Mouse (Mus musculus) hindbrain, embryonic 15.5 days (tissue): ENCODE measurements around the gene Gclm. TPM values are rescaled to one million over a fixed set of nuclear protein-coding genes. Genes with fewer than 3 reads are reported as not detected.
A peak's percentile ranks its signal among the peaks of the same experiment; 100 is the strongest.
"Not testable (repeated sequence)": the region's sequence is repeated elsewhere in the genome, so short reads cannot be mapped to it uniquely, and the experiment has no call there.

Source experiments
- ATAC-seq: fragments of 200-750 bp; cut with Nextera tagmentation; 2 replicates; pipeline ENCODE4 v1.8.0; 2017; ENCODE audit warnings: low read depth, moderate number of reproducible peaks, moderate TSS enrichment; ENCODE audit not compliant: low FRiP score
- H3K27ac ChIP-seq: fragments of 300-500 bp; sonication (generic); replicated peaks from 2 replicates; pipeline ENCODE4 v1.5.1; 2015; ENCODE audit warnings: mild to moderate bottlenecking, inconsistent platforms
- H3K27me3 ChIP-seq: fragments of 300-500 bp; sonication (generic); 2 replicates; pipeline ENCODE4 v1.6.1; 2015; ENCODE audit warnings: control low read depth, inconsistent platforms
- H3K36me3 ChIP-seq: fragments of 300-500 bp; sonication (generic); 2 replicates; pipeline ENCODE4 v1.6.1; 2015; ENCODE audit warnings: control low read depth, inconsistent platforms
- H3K4me1 ChIP-seq: fragments of 300-500 bp; sonication (generic); replicated peaks from 2 replicates; pipeline ENCODE4 v1.6.1; 2015; ENCODE audit warnings: control low read depth, inconsistent platforms
- H3K4me2 ChIP-seq: fragments of 300-500 bp; sonication (generic); 2 replicates; pipeline ENCODE4 v1.6.1; 2015; ENCODE audit warnings: moderate library complexity, mild to moderate bottlenecking, inconsistent platforms
- H3K4me3 ChIP-seq: fragments of 300-500 bp; sonication (generic); 2 replicates; pipeline ENCODE4 v1.5.1; 2015; ENCODE audit warnings: mild to moderate bottlenecking, inconsistent platforms
- H3K9ac ChIP-seq: fragments of 300-500 bp; sonication (generic); 2 replicates; pipeline ENCODE4 v1.6.1; 2015; ENCODE audit warnings: inconsistent platforms
- H3K9me3 ChIP-seq: fragments of 300-500 bp; sonication (generic); 2 replicates; pipeline ENCODE4 v1.6.1; 2016; ENCODE audit warnings: control low read depth, inconsistent platforms
- WGBS: fragments of 180-500 bp; shearing (Covaris S2); methylation state at CpG from one replicate; pipeline ENCODE4 v1.1.7; 2015; 5-methylcytosine and 5-hydroxymethylcytosine counted together
- polyA plus RNA-seq: library from polyadenylated mRNA; unstranded; fragments of >200 nt; fragmentation: Nextera tagmentation; extraction: Ambion mirVana; gene quantifications from 2 replicates; pipeline ENCODE4 v1.2.1, GENCODE M21; 2015

The Gclm gene
- polyA plus RNA-seq, 1 experiment from 2014 or later = 59.6 TPM

DNA sequence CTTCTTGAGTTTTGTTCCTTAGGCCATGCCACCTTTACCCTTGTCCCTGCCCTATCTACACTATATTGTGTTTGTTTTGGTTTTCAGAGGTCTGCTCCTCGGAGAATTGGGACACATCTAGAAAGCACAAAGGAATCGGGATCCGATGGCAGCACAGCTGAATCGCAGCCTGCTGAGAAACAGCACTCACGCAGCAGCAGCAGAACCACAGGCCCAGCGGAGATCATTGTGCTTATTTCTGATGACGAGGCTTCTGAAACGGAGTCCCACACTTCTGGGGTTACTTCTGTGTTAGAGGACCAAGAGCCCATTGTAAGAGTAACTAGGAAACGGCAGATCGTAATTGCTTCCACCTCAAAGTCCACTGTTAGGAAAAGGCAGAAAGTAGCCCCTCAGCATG lies 29.8 kb downstream of the Gclm start:
- Histone ChIP-seq H3K27ac (no peak overlapping the region), H3K9ac (peak overlapping the region; percentile 97), H3K4me3 (peak overlapping the region; percentile 99), H3K4me1 (peaks cover 37% of the 10 kb centered on the region), H3K9me3 (no peaks in the 10 kb centered on the region), H3K27me3 (no peaks in the 10 kb centered on the region), H3K4me2 (peak overlapping the region; percentile 92), H3K36me3 (peaks cover 41% of the 10 kb centered on the region)
- 76% methylated on average over 10 of the region's 10 CpGs for WGBS
- no peak for ATAC-seq

DNA sequence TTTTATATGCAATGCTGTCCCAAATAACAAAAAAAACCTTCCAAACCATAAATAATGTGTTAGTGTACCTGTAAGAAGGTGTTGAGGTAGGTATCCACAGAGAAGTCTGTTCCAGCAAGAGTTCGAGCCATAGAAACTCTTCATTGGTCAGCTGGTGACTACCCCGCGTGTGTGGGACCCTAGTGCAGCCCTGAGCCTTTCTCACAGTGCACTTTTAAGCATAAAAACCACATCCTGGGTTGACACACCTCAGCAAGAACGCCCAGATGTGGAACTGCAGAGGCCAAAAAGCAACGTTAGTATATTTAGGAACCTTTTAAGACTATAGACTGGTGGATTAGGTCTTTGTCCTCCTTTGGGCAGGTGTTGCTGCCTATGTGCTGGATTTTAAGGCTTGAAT lies 41.8 kb downstream of the Gclm start:
- H3K9ac ChIP-seq = no peak overlapping the region
- H3K9me3 ChIP-seq = no peaks in the 10 kb centered on the region
- ATAC-seq = no peak
- H3K27me3 ChIP-seq = no peaks in the 10 kb centered on the region
- no peak overlapping the region for H3K27ac ChIP-seq
- H3K36me3 ChIP-seq = peaks cover 32% of the 10 kb centered on the region
- peaks cover 19% of the 10 kb centered on the region for H3K4me1 ChIP-seq
- H3K4me3 ChIP-seq = no peak overlapping the region
- 77% methylated on average over 5 of the region's 5 CpGs for WGBS
- no peak overlapping the region for H3K4me2 ChIP-seq

DNA sequence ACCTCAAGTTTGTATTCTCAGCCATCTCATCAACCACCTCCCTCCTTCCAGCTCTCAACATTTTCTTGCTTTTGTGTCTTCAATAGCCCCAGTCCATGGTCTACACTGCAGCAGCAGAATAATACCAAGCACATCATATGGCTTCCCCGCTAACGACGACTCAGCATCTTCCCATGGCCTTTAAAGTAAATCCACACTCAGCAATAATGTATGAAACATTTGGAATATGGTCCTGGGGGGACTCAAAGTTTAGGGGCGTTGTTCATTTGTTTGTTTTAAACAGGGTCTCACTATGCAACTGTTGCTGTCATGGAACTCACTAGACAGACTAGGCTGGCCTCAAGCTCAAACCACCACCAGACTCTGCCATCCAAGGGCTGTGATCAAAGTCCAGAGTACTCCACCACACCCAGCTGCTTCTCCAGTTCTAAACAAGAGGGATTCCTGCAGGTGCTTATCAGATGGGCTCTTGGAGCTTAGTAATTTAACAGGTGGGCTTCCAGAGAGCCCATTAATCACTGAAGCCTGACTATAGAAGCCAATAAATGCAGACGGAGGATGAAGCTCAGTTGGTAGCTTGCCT lies 43.3 kb downstream of the Gclm start:
- no peak overlapping the region for H3K27ac ChIP-seq
- no peak for ATAC-seq
- H3K4me2 ChIP-seq = no peak overlapping the region
- peaks cover 23% of the 10 kb centered on the region for H3K4me1 ChIP-seq
- no peak overlapping the region for H3K4me3 ChIP-seq
- peaks cover 17% of the 10 kb centered on the region for H3K36me3 ChIP-seq
- H3K27me3 ChIP-seq = no peaks in the 10 kb centered on the region
- 85% methylated on average over 5 of the region's 5 CpGs for WGBS
- H3K9me3 ChIP-seq = no peaks in the 10 kb centered on the region
- no peak overlapping the region for H3K9ac ChIP-seq

DNA sequence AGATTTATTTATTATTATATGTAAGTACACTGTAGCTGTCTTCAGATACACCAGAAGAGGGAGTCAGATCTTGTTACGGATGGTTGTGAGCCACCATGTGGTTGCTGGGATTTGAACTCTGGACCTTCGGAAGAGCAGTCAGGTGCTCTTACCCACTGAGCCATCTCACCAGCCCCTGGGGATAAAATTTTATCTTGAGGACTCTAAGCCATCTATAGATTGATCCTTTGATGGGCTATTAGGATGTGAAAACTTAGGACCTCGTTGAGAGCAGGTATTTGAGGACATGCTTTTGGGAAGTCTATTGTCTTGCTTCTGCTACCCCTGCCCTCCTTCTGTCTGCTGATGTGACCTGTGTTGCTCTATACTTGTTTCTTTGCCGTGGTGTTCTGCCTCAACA lies 44.0 kb downstream of the Gclm start:
- 71% methylated on average over 4 of the region's 4 CpGs for WGBS
- H3K27ac ChIP-seq, H3K4me2 ChIP-seq, H3K4me3 ChIP-seq, ATAC-seq, H3K9me3 ChIP-seq, H3K27me3 ChIP-seq, H3K9ac ChIP-seq: not testable (repeated sequence)
- Histone ChIP-seq H3K4me1 (peaks cover 24% of the 10 kb centered on the region), H3K36me3 (peaks cover 11% of the 10 kb centered on the region)

DNA sequence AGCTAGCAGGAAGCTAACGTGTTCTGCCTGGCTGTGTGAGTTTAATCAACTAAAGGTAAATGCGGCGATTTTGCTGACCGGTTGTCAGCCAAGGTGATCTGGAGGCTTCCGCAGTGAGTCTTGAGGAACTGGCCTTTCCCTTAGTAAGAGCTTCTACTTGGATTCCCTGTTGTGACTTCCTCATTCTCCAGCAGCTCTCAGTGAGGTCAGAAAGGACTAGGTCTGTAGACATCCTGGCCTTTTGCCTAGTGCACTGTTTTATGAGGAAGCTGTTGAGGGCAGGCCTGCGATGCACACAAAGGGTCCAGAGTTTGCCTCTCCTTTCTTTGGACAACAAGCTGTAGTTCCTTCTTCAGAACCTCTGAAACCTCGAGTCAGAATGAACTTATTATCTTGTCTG lies 45.3 kb downstream of the Gclm start:
- 68% methylated on average over 7 of the region's 7 CpGs for WGBS

DNA sequence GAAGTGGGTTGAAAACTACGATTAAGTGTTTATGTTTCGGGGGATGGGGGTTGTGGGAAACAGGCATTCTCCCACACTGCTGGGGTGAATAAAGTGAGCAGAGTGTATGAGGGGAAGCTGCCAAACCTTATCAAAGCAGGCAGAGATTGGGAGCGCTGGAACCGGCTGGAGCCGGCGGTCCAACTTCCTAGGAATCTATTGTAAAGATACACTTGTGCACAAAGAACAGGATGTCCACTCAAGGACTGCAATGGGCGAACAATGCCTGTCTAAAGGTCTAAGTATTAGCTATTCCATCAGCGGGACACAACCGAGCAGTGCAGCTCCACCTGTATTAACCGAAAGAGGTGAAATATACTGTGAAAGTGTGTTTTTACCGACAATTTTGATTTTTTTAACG lies 46.5 kb downstream of the Gclm start:
- Histone ChIP-seq H3K4me3 (peak overlapping the region; percentile 84), H3K9ac (peak overlapping the region; percentile 89; the same call in 1 of the 2 replicates), H3K36me3 (no peaks in the 10 kb centered on the region), H3K27me3 (no peaks in the 10 kb centered on the region), H3K4me2 (peak overlapping the region; percentile 84), H3K9me3 (no peaks in the 10 kb centered on the region), H3K4me1 (peaks cover 39% of the 10 kb centered on the region), H3K27ac (peak overlapping the region; percentile 99)
- ATAC-seq = no peak
- WGBS = 42% methylated on average over 12 of the region's 12 CpGs

More for the DNA sequence above, 45.3 kb downstream of the Gclm start:
- no peaks in the 10 kb centered on the region for H3K27me3 ChIP-seq
- H3K27ac ChIP-seq = no peak overlapping the region; the same call in 1 of the 2 replicates
- no peak overlapping the region for H3K9ac ChIP-seq
- no peak overlapping the region for H3K4me2 ChIP-seq
- H3K4me3 ChIP-seq = no peak overlapping the region
- H3K36me3 ChIP-seq = peaks cover 1% of the 10 kb centered on the region; the same call in 1 of the 2 replicates
- peaks cover 38% of the 10 kb centered on the region for H3K4me1 ChIP-seq
- no peak for ATAC-seq
- H3K9me3 ChIP-seq = no peaks in the 10 kb centered on the region

DNA sequence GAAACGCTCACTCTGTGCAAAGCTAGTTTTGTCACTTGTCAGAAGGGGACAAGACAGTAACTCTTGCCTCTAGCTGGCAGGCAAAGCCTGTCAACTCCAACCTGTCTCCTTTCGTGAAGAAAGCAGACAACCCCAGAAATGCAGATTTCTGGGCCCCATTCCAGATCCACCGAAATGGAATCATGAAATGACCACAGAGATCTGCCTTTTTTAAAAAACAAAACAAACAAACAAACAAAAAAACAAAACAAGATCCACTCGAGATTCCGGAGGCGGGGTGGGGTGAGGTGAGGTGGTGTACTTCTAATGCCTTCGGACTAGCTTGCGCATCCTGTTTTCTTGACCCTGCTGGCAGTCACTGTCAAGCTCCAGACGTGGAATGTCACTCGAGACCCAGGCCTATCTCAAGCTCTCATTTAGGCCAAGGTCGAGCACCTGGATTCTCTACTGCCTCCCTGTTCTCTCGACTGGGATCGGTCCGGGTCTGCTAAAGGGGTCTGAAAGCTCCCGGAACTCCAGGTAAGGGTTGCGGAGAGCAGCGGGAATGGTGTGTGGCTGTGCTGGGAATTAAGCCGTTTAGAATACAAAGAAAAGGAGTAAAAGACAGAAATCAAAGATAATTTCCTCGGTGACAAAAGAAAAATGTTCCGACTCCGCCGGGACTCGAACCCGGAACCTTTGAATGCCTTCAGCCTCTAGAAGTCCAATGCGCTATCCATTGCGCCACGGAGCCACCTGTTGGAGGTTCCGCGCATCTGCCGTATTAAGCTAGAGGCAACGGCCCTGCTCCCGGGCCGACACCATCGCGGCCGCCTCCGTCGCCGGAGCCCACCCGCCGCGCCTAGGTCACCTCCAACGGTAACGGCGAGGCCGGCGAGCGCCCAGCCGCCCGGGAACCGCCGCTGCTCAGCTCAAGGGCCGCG lies 47.2 kb downstream of the Gclm start:
- H3K4me2 ChIP-seq = peak overlapping the region; percentile 84
- WGBS = 6% methylated on average over 54 of the region's 54 CpGs
- peaks cover 39% of the 10 kb centered on the region for H3K4me1 ChIP-seq
- H3K9me3 ChIP-seq = no peaks in the 10 kb centered on the region
- H3K9ac ChIP-seq = peak overlapping the region; percentile 89
- H3K27me3 ChIP-seq = no peaks in the 10 kb centered on the region
- peak; percentile 42 for ATAC-seq
- H3K36me3 ChIP-seq = no peaks in the 10 kb centered on the region
- H3K27ac ChIP-seq = peak overlapping the region; percentile 99
- H3K4me3 ChIP-seq = peak overlapping the region; percentile 84

DNA sequence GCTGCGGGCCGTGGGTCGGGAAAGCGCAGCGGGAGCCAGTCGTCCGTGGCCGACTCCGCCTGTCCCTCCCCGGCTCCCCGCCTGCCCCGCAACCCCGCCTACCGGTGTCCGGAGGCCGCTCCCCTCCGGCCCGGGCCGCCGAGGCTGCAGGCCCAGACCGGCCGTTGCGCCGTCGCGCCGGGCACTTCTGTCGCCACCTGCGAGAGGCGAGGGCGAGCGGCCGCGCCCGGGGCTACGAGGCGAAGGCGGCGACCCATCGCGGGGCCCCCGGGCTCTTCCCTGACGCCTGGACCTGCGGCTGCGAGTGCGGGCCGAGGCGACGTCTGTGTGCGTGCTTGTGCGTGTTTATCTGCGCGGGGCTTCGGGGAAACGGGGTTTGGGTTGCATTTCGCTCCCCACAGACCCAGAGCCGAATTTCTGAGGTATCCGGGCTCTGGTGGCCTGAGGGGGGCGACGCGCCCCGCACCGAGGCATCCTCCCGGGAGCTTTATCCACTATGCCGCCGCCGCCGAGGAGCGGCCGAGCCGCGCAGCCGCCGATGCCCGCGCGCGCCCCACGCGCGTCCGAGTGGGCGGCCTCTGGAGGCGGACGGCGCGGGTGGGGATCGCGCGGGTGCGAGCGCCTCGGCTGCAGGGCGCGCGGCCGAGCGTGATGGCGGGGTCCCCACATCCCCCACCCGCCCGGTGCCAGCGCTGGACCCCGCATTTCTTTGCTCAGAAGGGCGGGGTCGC lies 48.0 kb downstream of the Gclm start:
- H3K4me1 ChIP-seq = peaks cover 39% of the 10 kb centered on the region

DNA sequence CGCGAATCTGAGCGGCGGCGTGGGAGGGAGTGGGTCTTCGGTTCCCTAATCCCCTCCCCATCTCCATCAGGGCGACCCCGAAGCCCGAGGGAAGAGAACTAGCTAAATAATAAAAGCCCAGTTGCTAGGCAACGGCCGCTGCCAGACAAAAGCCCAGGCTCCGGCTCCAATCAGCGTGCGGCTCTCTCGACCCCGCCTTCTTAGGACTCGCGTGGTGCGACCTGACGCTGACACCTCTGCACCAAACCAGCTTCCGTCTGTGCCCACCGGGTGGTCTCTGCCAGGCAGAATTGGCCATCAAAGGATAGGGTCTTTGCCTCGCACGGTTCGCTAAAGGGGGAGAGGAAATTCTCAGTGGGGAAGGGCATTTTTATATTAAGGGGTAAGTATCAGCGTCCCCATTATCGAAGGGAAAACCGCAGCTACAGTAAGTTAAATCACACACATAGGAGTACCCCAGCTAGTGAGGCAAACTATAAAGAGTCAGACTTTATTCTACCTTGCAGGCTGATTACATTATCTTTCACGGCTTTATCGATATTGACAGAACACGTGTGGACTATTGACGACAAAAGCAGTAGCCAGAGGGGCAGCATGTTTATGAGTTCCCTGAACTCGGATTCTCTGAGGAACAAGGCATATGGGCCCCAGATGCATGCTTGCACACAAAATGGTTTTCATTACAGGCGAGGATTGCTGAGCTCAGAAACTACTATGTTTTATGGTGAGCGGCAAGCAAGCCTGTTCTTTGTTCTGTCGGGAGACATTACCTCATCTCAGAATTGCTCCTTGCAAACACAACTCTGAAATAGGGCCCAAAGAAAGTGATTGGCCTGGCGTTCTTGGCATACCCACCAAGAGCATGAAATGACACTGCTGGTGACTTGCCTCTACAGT lies 48.8 kb downstream of the Gclm start, which contains the start of gene Bcar3:
Bcar3 (plus strand) TSS at position 183 of the 897 bp plus-strand sequence.
- Histone ChIP-seq H3K4me3 (peak within 1 kb of the TSS; percentile 84), H3K9me3 (no peaks in the 10 kb centered on the region), H3K36me3 (no peaks in the 10 kb centered on the region), H3K27me3 (no peaks in the 10 kb centered on the region), H3K27ac (peak within 1 kb of the TSS; percentile 99), H3K4me1 (peaks cover 39% of the 10 kb centered on the region), H3K4me2 (peak within 1 kb of the TSS; percentile 84), H3K9ac (peak within 1 kb of the TSS; percentile 89)
- peak; percentile 92 for ATAC-seq
- 2% methylated on average over 37 of the region's 37 CpGs for WGBS

More for the DNA sequence above, 48.0 kb downstream of the Gclm start:
- no peaks in the 10 kb centered on the region for H3K27me3 ChIP-seq
- peak; percentile 59 for ATAC-seq
- WGBS = under 1% methylated on average over 65 of the region's 105 CpGs
- no peaks in the 10 kb centered on the region for H3K36me3 ChIP-seq
- H3K4me3 ChIP-seq = peak overlapping the region; percentile 84
- peak overlapping the region; percentile 84 for H3K4me2 ChIP-seq
- peak overlapping the region; percentile 99 for H3K27ac ChIP-seq
- H3K9me3 ChIP-seq = no peaks in the 10 kb centered on the region
- H3K9ac ChIP-seq = peak overlapping the region; percentile 89

DNA sequence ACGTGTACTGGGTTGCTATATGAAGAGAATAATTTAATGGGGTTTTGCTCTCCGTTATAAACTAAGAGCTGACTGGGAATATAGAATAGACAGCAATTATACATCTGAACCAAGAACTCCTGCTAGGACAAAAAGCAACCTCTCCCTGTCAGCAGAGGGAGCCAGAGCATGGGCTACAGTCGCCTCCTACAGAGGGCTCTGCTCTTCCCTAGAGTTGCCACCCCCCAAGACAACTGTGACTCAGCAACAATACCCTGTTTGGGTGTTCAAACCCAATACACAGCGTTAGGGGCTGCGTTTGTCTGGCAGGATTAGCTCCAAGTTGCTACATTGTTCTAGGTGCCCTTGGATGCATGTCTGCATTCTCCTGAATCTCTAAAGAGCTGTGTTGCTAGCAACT lies 50.2 kb downstream of the Gclm start:
- Histone ChIP-seq H3K4me3 (no peak overlapping the region), H3K9me3 (no peaks in the 10 kb centered on the region), H3K9ac (no peak overlapping the region), H3K4me1 (peaks cover 36% of the 10 kb centered on the region), H3K27ac (peak overlapping the region; percentile 99), H3K36me3 (no peaks in the 10 kb centered on the region), H3K4me2 (no peak overlapping the region), H3K27me3 (no peaks in the 10 kb centered on the region)
- 13% methylated on average over 5 of the region's 5 CpGs for WGBS
- ATAC-seq = no peak

DNA sequence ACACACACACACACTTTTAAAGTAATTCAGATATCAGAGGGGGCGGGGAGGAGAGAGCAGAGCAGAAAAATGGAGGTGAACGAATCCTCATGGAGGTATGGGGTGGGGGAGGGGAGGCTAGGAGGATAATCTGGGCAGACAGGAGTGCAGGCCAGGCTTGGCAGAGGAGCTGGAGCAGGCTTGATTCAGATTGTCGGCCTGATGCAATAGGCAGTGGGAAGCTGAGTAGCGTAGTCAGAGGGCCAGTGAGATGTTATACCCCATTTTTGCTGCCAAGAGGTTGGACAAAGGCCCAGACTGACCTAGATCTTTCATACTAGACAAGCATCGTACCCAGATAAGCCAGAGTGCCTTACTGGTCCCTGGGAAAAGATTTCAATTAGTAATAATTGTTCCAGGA lies 51.6 kb downstream of the Gclm start:
- H3K36me3 ChIP-seq = no peaks in the 10 kb centered on the region
- H3K9ac ChIP-seq = no peak overlapping the region
- no peak overlapping the region for H3K4me3 ChIP-seq
- ATAC-seq = no peak
- no peak overlapping the region for H3K27ac ChIP-seq
- 43% methylated on average over 5 of the region's 5 CpGs for WGBS
- no peaks in the 10 kb centered on the region for H3K9me3 ChIP-seq
- peaks cover 27% of the 10 kb centered on the region for H3K4me1 ChIP-seq
- H3K4me2 ChIP-seq = no peak overlapping the region
- no peaks in the 10 kb centered on the region for H3K27me3 ChIP-seq
